Mouse (Mus musculus) WW6 (cell line): ENCODE measurements around the gene Arnt2.

Experiments used
- DNase-seq: peaks from one replicate; pipeline ENCODE4 v3.0.0-alpha.2; 2013; ENCODE audit warnings: low read depth, low spot score

The Arnt2 gene

DNA sequence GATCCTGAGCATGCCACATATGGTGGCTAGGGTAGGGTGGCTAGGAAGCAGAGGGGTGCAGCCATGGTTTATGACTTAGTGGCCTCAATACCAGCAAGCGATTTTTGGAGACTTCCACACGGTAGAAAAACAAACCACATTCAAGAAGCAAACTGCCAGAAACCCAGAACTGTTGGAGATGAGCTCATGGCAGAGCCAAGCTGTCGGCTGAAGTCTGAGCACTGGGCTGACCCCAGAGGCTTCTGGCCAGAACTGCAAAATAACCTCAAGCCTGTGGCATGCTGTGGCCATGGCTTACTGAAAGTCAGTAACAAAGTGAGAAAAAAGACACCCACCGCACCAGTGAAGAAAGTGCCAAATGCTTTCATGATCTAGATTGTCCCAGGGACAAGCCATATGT is 110.4 kb downstream of the Arnt2 start:
- DNase-seq = no peak

DNA sequence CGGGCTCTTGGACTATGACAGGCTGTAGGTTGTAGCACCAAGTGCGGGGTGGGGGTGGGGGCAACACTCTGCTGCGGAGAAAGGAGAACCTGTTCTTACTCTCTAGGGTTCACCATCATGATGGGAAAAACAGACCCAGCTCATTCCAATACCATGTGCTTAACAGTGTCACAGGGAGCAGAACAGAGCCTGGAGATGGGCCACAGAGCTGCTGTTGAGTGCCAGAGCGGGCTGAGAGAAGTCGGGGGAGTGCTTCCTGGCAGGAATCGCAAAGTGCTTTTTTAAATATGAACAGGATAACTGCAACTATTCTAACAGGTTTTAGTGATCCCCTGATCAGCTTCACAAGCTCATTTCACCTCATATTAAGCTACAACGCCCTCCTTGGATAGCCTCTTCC is 116.9 kb downstream of the Arnt2 start:
- no peak for DNase-seq

DNA sequence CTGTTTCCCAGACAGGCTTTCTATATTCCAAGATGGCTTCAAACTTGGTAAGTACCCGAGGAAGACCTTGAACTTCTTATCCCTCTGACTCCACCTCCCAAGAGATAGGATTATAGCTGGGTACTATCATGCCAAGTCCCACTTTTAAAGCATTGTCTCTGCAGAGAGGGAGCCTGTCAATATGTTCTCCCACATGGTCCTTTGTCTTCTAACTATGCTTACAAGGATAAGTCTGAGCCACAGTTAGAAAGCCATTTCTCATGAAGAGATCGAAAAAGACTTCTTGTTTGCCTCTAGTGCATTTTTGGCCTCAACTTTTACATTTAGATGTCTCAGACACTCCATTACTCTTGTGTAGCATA is 122.8 kb downstream of the Arnt2 start:
- no peak for DNase-seq

DNA sequence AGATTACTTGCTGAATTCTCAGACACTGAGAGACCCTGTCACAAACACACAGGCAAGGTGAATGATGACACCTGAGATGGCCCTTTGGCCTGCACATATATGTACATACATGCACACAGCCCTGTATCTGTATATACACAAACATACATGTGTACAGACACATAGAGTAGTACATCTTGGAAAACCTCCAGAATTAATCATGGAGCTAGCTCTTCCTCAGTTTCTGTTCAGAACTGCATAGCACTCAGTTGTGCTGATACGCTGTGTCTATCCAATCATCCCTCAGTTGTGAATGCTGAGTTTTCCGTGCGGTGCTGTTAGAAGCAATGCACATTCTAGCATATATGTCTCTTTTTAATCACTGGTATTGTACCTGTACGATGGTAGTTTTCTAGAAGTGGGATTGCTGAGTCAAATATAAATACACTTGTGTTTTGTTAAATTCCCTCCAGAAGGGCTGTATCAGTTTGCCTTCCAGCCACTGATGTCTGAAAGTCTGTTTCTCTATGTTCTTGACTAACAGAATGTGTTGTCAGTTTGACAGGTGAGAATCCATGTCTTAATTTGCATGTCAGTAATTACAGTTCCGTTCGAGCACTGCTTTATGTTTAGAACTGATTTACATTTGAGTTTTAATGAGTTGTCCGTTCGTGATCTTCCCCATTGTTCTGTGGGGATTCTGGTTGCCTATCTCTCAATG is 123.3 kb downstream of the Arnt2 start:
- no peak for DNase-seq

DNA sequence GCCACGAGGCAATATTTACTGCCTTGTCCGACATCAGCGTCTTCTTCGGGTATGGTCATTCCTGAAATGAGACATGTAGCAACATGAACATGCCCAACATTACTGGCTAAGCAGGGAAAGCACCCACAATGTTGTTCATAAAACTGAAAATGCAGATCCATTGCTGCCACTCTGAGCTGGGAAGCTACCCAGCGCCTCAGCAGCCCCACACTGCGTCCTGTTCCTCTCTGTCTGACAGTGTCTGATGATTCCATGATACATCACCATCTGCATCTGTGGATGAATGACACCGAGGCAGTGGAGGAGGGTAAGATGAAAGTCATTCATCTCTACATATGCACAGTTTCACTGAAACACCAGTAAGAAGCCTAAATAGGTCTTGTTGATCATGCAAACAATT is 124.2 kb downstream of the Arnt2 start:
- DNase-seq = no peak

DNA sequence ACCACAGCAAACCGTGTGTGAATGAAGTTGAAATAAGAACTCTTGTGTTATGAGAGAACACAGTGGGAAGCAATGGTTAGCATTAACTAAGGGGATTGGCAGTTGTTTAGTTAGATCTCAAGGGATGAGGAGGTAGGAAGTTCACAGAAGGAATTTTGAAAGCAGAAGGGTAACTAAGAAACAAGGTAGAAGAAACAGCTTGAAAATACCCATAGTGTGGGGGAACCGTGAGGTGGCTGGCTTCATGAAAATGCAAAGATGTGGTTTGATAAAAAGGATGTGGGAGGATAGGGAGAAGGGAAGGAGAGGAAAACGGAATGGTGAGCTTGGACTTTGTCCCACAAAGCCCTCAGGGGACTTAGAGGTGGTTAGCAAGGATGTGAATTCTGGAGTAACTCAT is 125.0 kb downstream of the Arnt2 start:
- no peak for DNase-seq

DNA sequence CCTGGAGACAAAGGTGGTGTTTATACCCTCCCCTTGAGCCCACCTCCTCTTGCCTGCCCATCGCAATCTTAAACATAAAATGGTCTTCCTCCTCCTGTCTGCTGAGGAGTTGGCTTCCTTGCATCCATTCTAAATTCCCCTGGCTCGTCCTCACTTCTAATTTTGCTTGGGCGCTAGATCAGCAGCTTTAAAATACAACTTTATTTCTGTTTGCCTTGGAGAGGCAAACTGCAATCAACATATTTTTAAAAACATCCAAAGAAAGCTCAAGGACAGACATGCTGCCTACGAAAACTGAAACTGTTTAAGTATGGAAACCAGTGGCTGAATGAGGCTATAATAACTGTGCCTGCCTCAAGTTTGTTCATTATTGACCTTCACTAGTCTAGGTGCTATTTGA is 127.7 kb downstream of the Arnt2 start:
- DNase-seq = no peak

DNA sequence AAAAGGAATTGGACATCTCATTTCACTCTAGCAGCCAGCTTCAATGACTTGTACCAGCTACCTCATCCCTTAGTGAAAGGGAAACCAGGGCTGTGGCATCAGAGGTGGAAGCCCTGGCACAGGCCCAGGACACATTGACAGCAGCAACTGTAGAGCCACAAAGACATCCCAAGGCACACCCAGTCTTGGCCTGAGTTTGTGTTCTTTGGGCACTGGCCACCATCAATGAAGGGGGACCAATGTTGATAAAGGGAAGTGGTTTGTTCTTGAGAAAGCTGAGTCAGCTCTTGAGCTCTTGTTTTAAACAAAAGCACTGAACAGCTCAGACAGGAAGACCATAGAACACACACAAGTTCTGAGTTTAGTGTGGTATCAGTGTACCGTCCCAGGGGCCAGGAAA is 130.7 kb downstream of the Arnt2 start:
- DNase-seq = no peak

DNA sequence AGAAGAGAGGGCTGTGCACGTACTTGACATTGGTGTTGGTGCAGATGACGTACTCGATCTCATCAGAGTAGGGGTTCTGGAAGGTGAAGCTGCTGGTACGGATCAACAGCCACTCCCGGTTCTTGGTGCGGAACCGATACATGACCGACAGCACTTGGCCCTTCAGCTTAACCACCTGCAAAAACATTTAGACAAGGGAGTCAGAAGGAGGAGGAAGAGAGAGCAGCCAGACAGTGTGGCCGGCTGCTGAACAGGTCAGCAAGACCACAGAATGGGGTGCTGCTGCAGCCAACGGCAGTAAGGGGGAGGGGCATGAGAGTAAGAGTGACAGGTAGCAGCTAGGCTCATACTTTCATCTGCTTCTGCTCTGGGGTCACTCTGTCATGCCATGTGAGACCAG is 134.7 kb downstream of the Arnt2 start:
- DNase-seq = no peak

DNA sequence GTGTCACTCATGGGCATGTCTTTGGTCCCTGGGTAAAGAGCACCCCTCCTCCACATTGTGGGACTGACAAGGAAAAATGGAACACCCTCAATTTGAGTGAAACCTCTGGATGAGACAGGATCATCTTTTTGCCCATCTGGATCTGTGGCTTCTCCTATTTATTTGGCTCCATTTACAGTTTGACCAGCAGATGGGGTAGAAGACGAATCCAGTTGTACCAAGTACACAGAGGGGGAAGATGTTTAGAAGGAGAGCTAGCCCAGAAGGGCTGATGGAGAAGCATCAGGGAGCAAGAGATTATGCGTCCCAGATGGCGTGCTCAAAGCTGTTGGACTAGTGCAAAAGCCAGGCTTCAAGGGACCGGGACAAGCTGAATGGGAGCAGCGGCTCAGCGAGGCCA is 136.0 kb downstream of the Arnt2 start:
- no peak for DNase-seq

DNA sequence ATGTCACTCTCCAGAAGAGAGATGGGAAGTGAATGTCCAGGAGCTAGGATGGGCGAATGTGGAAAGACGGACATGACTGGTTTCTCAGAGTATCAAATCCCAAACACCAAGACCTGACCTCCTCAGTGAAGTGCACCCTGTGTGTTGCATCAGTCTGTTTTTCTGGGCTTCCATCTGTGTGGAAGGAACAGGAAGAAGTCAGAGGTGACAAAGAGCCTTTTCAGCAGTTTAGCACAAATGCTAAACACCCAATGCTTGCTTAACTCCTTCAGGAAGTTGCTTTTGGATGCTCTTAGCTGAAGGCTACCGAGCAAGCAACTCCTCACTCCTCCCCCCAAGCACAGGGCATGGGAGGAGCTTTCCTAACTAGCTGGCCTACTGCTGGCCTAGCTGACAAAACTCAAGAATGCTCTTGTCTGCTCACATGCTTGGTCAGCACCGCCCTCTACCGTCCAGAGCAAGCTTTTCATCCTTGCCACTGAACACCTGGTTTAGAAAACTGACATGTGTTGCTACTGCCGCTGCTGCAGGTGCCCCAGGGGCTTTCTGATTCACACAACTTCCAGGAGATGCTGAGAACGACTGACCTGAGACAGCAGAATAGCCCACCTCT is 137.7 kb downstream of the Arnt2 start:
- peak; percentile 71 for DNase-seq

DNA sequence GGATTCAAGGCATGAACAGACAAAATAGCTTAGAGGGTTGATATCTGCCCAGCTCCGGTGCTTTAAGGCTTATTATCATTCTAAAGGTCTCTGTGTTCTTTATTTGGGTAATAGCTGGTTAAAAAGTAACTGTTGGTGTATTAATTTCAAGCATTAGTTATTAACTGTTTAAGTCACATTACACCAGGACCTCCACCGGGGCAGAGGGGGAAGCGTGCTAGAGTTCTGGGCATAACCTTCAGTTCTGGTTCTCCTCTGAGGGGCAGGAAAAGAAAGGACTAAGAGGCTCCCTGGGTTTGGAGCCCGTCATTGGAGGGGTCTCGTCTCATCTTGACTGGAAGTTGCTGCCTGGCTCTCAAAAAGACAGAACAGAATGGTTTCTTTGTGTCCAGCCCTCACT is 138.5 kb downstream of the Arnt2 start:
- no peak for DNase-seq

DNA sequence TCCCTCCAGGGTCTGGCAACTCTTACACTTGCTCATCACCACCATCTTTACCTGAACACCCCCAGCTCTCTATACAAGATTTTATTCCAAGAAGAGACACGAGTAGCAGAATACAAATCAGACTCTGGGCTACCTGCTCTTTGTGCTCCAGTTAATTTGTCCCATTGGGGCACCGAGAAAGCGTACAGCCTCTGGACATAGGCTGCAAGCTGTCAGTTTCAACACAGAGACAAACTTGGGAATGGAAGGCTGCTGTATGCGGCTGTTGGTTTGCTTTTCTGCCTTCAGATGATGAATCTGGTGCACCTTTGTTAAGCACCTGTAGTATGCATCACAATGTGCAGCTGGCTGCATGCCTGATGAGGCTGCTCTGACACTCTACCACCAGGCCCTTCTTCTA is 146.5 kb downstream of the Arnt2 start:
- no peak for DNase-seq

DNA sequence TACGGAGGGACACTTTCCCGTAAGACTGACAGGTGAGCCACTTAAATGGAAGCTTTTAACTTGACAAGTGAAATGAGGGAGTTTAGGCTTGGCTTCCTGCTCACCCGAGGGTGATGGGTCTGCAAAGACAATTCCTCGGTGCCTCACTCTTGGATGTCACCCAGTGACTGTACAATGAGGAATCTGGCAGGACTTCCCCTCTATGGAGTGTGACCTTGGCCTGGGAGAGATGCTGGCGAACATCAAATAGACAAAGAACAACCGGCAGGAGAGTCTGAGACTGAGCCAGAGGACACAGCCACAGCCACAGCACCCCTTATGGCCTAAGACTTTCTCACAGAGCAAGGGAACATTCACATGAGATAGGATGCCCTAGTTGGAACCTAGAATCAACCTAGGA is 148.6 kb downstream of the Arnt2 start:
- DNase-seq = no peak

DNA sequence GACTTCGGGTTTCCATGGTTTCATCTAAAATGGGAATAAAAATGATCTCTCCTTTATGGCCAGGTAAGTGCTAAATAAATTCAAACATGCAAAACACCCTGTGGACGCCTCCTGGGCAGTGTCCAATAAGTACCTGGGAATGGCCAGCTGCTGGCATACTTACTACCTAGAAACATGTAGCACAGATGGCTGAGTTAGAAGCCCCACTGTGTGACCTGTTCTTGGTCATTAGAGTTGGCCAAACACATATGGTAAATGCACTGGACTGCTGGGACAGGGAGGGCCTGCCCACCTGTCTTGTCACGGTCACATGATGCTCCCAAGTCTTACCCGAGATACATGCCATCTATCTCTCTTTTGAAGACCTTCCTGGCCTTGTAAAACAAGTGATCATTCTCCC is 149.6 kb downstream of the Arnt2 start:
- no peak for DNase-seq

DNA sequence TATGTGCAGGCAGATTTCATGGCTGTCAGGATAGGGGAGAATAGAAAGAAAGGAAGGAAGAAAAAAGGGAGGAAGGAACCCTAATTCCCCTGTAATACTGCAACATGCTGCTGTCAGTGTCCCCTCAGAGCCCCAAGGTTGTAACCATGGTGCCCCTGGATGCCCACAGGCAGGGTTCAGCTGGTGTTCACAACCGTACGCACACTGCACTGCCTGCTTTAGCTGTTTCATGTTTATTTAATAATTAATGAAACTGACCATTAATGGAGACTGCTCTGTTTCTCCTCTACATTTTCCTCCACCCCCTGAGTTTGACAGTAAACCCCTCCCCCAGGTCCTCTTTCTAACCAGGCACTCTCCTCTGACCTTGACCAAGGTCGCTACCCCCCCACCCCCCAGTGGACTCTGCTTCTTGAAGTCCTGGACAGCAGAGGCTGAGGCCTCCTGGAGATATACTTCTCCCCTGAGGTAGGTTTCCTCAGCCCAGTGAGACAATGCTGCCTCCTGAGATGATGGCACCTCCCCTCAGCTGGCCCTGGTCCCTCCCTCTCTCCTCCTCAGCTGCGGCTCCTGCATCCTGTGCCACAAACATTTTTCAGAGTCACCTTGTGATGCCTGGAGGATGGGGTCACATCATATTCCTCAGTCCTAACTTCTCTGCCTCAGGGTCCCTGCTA is 150.5 kb downstream of the Arnt2 start:
- no peak for DNase-seq

DNA sequence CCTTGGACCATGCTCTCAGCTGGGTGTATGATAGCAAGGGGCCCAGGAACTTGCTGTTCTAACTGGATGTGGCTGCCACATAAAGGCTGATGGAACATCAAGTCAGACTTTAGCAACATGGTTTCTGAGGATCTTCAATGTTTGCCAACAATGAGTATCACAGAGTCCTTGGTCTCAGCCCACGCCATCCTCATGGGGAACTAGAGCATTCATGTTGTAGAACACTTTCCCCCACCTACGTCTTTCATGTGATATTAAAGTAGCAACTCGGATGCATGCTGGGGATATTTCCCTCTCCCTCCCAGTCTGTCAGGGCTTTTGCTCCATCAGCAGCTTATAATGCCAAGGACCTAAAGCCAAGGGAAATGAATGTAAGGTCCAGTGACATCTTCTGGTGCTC is 153.3 kb downstream of the Arnt2 start:
- DNase-seq = no peak

DNA sequence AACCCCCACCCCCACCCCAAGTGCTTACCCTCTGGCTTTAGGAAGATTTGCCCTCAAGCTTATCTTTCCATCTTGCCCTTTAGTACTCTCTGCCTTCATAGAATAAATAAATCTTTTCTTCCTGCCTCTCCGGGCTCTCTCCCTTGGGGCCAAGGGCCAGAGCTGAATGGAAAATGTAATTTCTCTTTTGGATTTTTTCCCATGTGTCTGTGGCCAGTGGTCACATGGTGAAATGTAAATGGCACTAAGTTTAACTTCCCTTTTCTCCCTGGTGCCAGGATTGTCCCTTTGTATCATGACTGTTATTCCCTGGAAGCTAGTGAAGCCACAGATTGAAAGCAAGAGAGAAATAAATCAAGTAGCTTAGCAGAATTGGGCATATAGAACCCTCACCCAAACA is 153.7 kb downstream of the Arnt2 start:
- DNase-seq = no peak

DNA sequence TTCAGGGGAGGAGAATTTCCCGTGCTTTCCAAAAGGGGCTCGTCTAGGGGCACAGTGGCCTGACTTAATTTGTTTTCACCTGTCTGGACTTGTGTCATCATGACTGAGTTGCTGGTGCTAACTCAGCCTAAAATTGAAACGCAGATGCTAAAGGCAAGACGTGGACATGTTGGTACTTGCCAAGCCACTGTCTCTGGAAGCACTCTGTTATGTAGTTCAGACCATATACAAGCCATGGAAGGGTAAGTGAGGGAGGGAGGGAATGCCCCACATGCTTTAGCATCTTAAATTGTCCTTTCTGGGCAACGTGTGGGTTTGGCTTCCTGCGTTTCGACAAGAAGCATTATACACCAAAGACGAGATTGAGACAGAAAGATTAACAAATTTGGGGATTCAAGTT is 155.1 kb downstream of the Arnt2 start:
- no peak for DNase-seq

DNA sequence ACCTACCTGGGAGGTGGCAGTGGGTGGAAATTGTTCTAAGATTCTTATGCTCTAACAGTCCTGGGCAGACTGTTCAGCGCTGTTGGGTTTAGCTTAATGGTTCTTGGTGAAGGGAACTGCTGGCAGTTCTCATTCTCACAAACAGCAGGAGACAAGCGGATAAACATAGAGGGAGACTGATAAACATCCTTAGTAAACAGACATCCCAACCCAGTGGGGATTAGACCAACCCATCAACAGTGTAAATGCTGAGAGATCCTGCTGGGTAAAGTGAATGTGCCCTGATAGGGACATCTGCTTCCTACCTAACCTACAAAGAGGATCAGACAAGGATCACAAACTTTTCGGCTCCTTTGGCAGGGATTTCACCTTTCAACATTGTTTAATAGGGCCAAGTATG is 155.7 kb downstream of the Arnt2 start:
- DNase-seq = no peak

DNA sequence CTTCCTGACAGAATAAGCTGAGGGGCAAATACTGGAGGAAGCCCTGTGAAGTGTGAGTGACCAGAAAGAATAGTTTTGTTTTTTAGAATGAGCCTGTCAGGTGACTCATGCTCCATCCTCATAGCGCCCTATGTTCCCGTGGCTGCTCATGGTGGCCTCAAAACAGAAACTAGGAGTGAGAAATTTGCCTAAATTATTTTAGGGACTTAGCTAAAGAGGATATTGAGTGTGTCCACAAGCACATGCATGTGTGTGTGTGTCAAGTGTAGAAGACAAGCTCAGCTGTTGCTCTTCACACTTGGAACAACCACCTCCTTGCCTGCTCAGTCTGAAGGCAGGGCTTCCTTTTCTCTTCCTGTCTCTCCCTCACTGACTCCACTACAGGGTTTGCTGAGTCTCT is 158.3 kb downstream of the Arnt2 start:
- no peak for DNase-seq

DNA sequence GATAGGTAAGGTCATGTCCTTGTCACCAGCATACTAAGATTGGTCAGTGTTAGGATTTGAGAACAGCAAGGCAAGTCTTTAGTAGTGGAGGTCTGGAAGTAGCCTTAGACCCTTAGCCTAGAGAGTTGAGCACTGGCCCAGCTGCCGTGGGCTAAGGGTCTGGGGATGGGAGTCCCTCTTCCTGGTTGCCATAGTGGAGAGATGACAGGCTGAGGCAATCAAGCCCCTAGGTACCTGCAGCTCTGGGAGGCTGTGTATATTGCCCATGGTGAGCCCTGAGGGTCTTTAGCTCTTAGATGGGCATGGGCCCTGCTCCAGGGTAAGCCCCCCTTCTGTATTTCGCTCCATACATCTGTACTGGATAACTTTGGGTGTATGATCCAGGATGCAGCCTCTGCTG is 159.2 kb downstream of the Arnt2 start:
- no peak for DNase-seq

DNA sequence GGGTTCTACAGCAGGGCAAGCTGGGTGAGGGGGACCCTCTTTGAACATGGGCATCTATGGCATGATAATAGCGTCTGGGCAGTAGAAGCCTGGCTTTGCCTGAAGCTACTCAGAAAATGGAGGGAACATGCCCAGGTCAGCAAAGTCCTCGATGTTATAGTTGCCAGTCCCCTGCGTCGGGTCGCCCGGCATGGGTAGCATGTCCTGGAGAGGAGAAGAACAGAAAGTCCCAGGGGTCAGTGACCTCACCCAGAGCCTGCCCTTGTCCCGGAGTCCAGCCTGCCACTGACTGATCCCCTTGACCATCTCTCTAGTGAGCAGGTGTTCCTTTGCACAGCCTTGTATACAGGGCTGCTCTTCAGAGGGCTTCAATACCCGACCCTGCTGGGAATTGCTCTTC is 160.0 kb downstream of the Arnt2 start:
- DNase-seq = no peak
